Mouse (Mus musculus): Measurements from ENCODE around the gene Usp44.

Usp44 gene

GRCm38 (mm10) chr10:93846706-93847105 is 15.4 kb downstream of the Usp44 start:
- ATAC-seq (ENCODE audit: low TSS enrichment): no peak

GRCm38 (mm10) chr10:93855126-93855525 is 23.8 kb downstream of the Usp44 start:
- no peak for ATAC-seq (ENCODE audit: low TSS enrichment)

- ATAC-seq (ENCODE audit: low TSS enrichment): peak; percentile 59; the same call in 1 of the 2 replicates
Measured at GRCm38 (mm10) chr10:93856095-93856494, 24.7 kb downstream of the Usp44 start.

GRCm38 (mm10) chr10:93868401-93868800 is 37.0 kb downstream of the Usp44 start:
- no peak for ATAC-seq (ENCODE audit: low TSS enrichment)

- no peak for ATAC-seq (ENCODE audit: low TSS enrichment)
Measured at GRCm38 (mm10) chr10:93868886-93869285, 37.5 kb downstream of the Usp44 start.

GRCm38 (mm10) chr10:93876772-93877171 is 45.4 kb downstream of the Usp44 start:
- ATAC-seq (ENCODE audit: low TSS enrichment): no peak

GRCm38 (mm10) chr10:93878732-93879131 is 47.4 kb downstream of the Usp44 start:
- ATAC-seq (ENCODE audit: low TSS enrichment): no peak

DNA sequence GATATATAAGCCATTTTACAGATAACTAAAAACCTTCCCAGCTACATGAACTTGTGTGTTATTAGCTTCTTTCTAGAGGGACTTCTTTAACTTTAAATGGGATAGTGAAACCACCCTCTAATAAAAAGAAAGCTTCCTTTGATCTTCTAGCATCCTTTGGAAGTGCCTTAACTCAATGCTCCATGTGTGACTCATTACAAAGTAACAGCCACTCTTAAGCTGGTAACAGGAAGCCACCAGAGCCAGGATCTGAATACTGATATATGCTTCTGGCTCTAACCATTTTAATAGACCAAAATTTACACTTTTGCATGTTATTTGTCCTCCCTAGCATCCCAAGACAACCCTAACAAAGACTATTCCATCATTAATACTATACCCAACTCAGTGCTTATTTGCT is 50.6 kb downstream of the Usp44 start:
- ATAC-seq (ENCODE audit: low TSS enrichment): no peak

- no peak for ATAC-seq (ENCODE audit: low TSS enrichment)
Measured at GRCm38 (mm10) chr10:93882738-93883364, 51.5 kb downstream of the Usp44 start.

DNA sequence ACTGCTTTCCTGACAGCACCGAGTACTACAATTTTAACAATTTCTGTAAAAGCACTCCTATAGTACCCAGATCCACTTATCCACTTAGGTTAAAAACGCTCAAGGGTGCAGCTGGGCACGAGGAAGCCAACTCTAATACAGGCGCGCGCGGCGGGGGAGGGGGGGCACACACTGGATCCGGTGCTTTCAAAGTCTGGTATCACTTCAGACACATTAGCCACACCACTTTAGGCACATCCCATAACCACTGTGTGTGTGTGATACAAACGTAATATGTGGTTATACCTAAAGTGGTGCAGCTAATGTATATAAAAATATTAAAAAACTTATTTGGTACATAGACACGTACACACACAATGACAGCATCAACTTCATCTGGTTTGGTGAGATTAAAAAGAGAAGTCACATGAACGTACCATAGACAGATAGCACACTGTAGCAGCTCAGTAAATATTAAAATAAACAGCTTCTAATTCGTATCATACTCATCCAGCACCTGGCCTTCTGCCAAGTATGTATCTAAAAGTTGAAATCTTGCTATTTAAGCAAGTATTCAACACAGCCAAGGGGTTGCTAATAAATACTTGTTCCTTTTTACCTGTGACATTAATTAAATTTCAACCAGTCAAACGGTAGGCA is 54.6 kb downstream of the Usp44 start:
- ATAC-seq (ENCODE audit: low TSS enrichment): no peak

GRCm38 (mm10) chr10:93888590-93888934 is 57.2 kb downstream of the Usp44 start:
- ATAC-seq (ENCODE audit: low TSS enrichment): no peak

- peak; percentile 53 for ATAC-seq (ENCODE audit: low TSS enrichment)
Measured at GRCm38 (mm10) chr10:93888935-93889578, 57.7 kb downstream of the Usp44 start.

GRCm38 (mm10) chr10:93889579-93889950 is 58.2 kb downstream of the Usp44 start:
- ATAC-seq (ENCODE audit: low TSS enrichment): peak; percentile 99

DNA sequence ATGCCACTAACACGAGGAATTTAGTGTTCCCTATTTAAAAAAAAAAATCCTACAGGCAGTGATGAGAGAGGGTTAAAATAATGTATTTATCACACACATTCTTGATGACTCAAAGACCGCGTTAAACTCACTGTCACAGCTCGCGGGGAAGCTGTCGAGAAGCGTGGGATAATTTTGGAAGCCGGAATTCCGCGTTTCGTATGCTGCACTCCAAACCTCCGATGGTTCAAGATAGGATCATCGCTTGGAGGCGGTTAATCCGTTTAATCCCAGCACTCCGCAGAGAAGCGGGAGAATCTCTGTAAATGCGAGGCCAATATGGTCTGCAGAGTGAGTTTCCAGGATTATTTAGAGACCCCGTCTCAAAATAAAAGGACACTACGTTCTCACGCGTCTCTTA is 58.6 kb downstream of the Usp44 start:
- ATAC-seq (ENCODE audit: low TSS enrichment): peak; percentile 79

GRCm38 (mm10) chr10:93890565-93890964 is 59.2 kb downstream of the Usp44 start:
- no peak for ATAC-seq (ENCODE audit: low TSS enrichment)

- ATAC-seq (ENCODE audit: low TSS enrichment): no peak
Measured at GRCm38 (mm10) chr10:93891031-93891430, 59.7 kb downstream of the Usp44 start.

DNA sequence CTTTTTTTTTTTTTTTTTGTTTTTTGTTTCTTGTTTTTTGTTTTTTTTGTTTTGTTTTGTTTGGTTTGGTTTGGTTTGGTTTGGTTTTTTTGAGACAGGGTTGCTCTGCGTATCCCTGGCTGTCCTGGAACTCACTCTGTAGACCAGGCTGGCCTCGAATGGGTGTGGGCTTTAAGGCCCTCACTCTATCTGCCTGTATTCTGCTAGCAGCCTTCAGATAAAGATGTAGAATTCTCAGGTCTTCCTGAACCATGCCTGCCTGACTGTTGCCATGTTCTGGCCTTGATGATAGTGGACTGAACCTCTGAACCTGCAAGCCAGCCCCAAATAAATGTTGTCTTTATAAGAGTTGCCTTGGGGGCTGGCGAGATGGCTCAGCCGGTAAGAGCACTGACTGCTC is 61.2 kb downstream of the Usp44 start:
- no peak for ATAC-seq (ENCODE audit: low TSS enrichment)

DNA sequence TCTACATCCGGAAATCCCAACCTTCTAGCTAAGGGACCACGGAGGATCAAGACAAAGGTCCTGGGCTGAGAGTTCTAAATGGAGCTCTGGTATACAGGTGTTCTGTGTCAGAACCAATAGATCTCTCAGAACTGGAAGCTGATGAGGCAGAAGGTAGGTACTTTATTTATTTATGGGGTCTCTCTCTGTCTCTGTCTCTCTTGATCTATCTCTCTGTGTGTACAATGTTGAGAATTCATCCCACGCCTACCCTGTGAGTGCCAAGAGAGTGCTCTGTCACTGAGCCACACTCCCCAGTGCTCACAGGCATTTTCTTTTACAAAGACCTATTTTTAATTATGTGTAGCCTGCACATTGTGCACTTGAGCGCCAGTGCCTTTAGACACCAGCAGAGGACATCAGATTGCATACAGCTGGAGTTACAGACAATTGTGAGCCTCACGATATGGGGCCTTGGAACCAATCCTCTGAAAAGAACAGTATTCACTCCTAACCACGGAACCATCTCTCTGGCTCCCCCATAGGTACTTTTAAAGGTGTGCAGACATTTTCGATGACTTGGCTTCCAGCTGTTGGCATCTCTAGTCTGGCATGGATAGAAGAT is 65.8 kb downstream of the Usp44 start, which contains the start of gene Metap2:
TSS of gene Metap2 (minus strand) at position 51 of the 604 bp plus-strand sequence.
- ATAC-seq (ENCODE audit: low TSS enrichment): no peak

GRCm38 (mm10) chr10:93899303-93899702 is 67.9 kb downstream of the Usp44 start:
- ATAC-seq (ENCODE audit: low TSS enrichment): no peak

- no peak for ATAC-seq (ENCODE audit: low TSS enrichment)
Measured at GRCm38 (mm10) chr10:93899907-93900306, 68.6 kb downstream of the Usp44 start.

DNA sequence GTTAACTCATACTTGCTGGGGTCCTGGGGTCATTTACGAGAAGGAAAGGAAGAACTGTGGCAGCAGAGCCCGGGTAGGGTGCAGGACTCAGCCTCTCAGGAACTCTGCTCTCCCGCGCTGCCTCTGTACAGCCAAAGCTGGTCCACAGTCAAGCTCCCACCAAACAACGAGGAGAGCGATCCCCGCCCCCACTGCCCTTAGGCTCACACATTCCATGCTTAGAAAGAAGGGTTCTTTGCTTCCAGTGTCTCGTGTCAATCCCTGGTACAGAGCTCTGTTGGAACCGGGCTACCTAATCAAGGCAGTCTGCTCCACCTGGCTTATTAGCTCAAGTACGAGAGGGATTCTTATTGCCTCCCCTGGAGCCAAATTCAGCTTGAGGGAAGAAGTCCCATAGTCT is 76.0 kb downstream of the Usp44 start:
- no peak for ATAC-seq (ENCODE audit: low TSS enrichment)

Measured in frontal cortex, adult (tissue).